Mouse (Mus musculus) hindbrain, embryonic 13.5 days (tissue): ENCODE data around the gene Cacna1c. TPM values are rescaled to one million over a fixed set of nuclear protein-coding genes. Genes with fewer than 3 reads are reported as not detected.

Experiments used
- ATAC-seq: fragments of 200-750 bp; cut with Nextera tagmentation; 2 replicates; pipeline ENCODE4 v1.8.0; 2017; ENCODE audit warnings: moderate TSS enrichment; ENCODE audit not compliant: low FRiP score
- H3K27ac ChIP-seq: fragments of 300-500 bp; sonication (generic); 2 replicates; pipeline ENCODE4 v1.5.1; 2015; ENCODE audit warnings: inconsistent platforms, mild to moderate bottlenecking, moderate library complexity
- H3K27me3 ChIP-seq: fragments of 300-500 bp; sonication (generic); 2 replicates; pipeline ENCODE4 v1.6.1; 2015; ENCODE audit warnings: mild to moderate bottlenecking, inconsistent platforms
- H3K36me3 ChIP-seq: fragments of 300-500 bp; sonication (generic); 2 replicates; pipeline ENCODE4 v1.6.1; 2015; ENCODE audit warnings: mild to moderate bottlenecking, inconsistent platforms
- H3K4me1 ChIP-seq: fragments of 300-500 bp; sonication (generic); replicated peaks from 2 replicates; pipeline ENCODE4 v1.6.1; 2015; ENCODE audit warnings: inconsistent platforms
- H3K4me2 ChIP-seq: fragments of 300-500 bp; sonication (generic); 2 replicates; pipeline ENCODE4 v1.6.1; 2015; ENCODE audit warnings: inconsistent platforms, mild to moderate bottlenecking, moderate library complexity
- H3K4me3 ChIP-seq: fragments of 300-500 bp; sonication (generic); 2 replicates; pipeline ENCODE4 v1.5.1; 2015; ENCODE audit warnings: mild to moderate bottlenecking, inconsistent platforms
- H3K9ac ChIP-seq: fragments of 300-500 bp; sonication (generic); 2 replicates; pipeline ENCODE4 v1.6.1; 2015; ENCODE audit warnings: mild to moderate bottlenecking, inconsistent platforms
- H3K9me3 ChIP-seq: fragments of 300-500 bp; sonication (generic); 2 replicates; pipeline ENCODE4 v1.6.1; 2016; ENCODE audit warnings: inconsistent platforms
- WGBS: fragments of 180-500 bp; shearing (Covaris S2); methylation state at CpG from one replicate; pipeline ENCODE4 v1.1.7; 2015; 5-methylcytosine and 5-hydroxymethylcytosine counted together
- polyA plus RNA-seq: library from polyadenylated mRNA; unstranded; fragments of >200 nt; fragmentation: Nextera tagmentation; extraction: Ambion mirVana; gene quantifications from 2 replicates; pipeline ENCODE4 v1.2.1, GENCODE M21; 2015

Cacna1c gene
- polyA plus RNA-seq, 1 experiment from 2014 or later = 6.9 TPM

- no peaks in the 10 kb centered on the region for H3K36me3 ChIP-seq
- H3K27me3 ChIP-seq = no peaks in the 10 kb centered on the region
- 95% methylated on average over 12 of the region's 12 CpGs for WGBS
- peaks cover 19% of the 10 kb centered on the region; the same call in 1 of the 2 replicates for H3K4me1 ChIP-seq
- no peak for ATAC-seq
- no peaks in the 10 kb centered on the region for H3K9me3 ChIP-seq
- no peak overlapping the region for H3K27ac ChIP-seq
- H3K9ac ChIP-seq = no peak overlapping the region
- H3K4me2 ChIP-seq = no peak overlapping the region
- no peak overlapping the region for H3K4me3 ChIP-seq
These were observed 114.6 kb downstream of the Cacna1c start for GRCm38 (mm10) chr6:119081650-119082049.

- no peaks in the 10 kb centered on the region for H3K27me3 ChIP-seq
- H3K36me3 ChIP-seq = no peaks in the 10 kb centered on the region
- H3K27ac ChIP-seq = 0 out of 2 replicates have a peak overlapping the region, but pooled peaks have one; percentile 8
- no peak overlapping the region for H3K4me3 ChIP-seq
- H3K4me1 ChIP-seq = peaks cover 21% of the 10 kb centered on the region
- no peak overlapping the region for H3K9ac ChIP-seq
- H3K4me2 ChIP-seq = no peak overlapping the region
- ATAC-seq = no peak
- no peaks in the 10 kb centered on the region for H3K9me3 ChIP-seq
- WGBS = 81% methylated on average over 8 of the region's 8 CpGs
These were observed 116.6 kb downstream of the Cacna1c start for GRCm38 (mm10) chr6:119079626-119080025.

- Histone ChIP-seq H3K9me3 (no peaks in the 10 kb centered on the region), H3K27me3 (no peaks in the 10 kb centered on the region), H3K4me2 (no peak overlapping the region), H3K36me3 (no peaks in the 10 kb centered on the region), H3K9ac (no peak overlapping the region), H3K4me3 (no peak overlapping the region), H3K27ac (no peak overlapping the region; the same call in 1 of the 2 replicates), H3K4me1 (peaks cover 28% of the 10 kb centered on the region)
- 79% methylated on average over 9 of the region's 9 CpGs for WGBS
- ATAC-seq = no peak
These were observed 117.3 kb downstream of the Cacna1c start for GRCm38 (mm10) chr6:119078912-119079311.

DNA sequence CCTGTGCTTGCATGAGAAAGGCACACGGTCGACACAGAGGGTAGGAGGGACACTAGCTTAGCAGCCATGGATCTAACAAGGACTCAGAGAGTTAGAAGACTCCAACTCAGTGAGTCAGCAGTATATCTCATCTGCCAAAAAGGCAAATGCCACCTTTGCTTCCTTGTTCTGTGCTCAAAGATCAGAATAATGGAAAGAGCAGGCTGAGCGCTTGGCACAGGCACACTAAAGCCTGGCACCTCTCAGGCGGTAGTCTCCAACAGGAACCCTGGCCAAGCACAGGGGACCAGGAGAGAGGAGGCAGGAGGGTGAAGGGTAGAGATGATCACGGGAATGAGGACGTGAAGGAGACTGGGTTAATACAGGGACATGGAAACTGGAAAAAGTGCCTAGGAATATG lies 119.0 kb downstream of the Cacna1c start:
- H3K9me3 ChIP-seq = no peaks in the 10 kb centered on the region
- no peaks in the 10 kb centered on the region for H3K27me3 ChIP-seq
- WGBS = 95% methylated on average over 6 of the region's 6 CpGs
- no peak overlapping the region for H3K4me3 ChIP-seq
- no peak overlapping the region for H3K4me2 ChIP-seq
- H3K9ac ChIP-seq = no peak overlapping the region
- H3K36me3 ChIP-seq = no peaks in the 10 kb centered on the region
- no peak for ATAC-seq
- H3K27ac ChIP-seq = no peak overlapping the region
- H3K4me1 ChIP-seq = peaks cover 21% of the 10 kb centered on the region

GRCm38 (mm10) chr6:119073419-119074071 lies 122.7 kb downstream of the Cacna1c start:
- 90% methylated on average over 14 of the region's 14 CpGs for WGBS
- ATAC-seq = no peak

GRCm38 (mm10) chr6:119072772-119073171 lies 123.4 kb downstream of the Cacna1c start:
- Histone ChIP-seq H3K27me3 (no peaks in the 10 kb centered on the region), H3K9me3 (no peaks in the 10 kb centered on the region), H3K4me2 (no peak overlapping the region), H3K4me1 (peaks cover 21% of the 10 kb centered on the region), H3K27ac (no peak overlapping the region), H3K4me3 (no peak overlapping the region), H3K36me3 (no peaks in the 10 kb centered on the region), H3K9ac (no peak overlapping the region)
- 65% methylated on average over 7 of the region's 7 CpGs for WGBS
- no peak for ATAC-seq

More at GRCm38 (mm10) chr6:119073419-119074071, 122.7 kb downstream of the Cacna1c start:
- Histone ChIP-seq H3K36me3 (no peaks in the 10 kb centered on the region), H3K4me2 (no peak overlapping the region), H3K27ac (no peak overlapping the region), H3K4me3 (no peak overlapping the region), H3K27me3 (no peaks in the 10 kb centered on the region), H3K4me1 (peaks cover 21% of the 10 kb centered on the region), H3K9ac (no peak overlapping the region), H3K9me3 (no peaks in the 10 kb centered on the region)

GRCm38 (mm10) chr6:119070771-119071170 lies 125.4 kb downstream of the Cacna1c start:
- Histone ChIP-seq H3K9ac (no peak overlapping the region), H3K4me2 (no peak overlapping the region), H3K36me3 (no peaks in the 10 kb centered on the region), H3K27me3 (no peaks in the 10 kb centered on the region), H3K4me1 (peaks cover 21% of the 10 kb centered on the region), H3K4me3 (no peak overlapping the region), H3K9me3 (no peaks in the 10 kb centered on the region), H3K27ac (no peak overlapping the region)
- ATAC-seq = no peak
- WGBS = 70% methylated on average over 4 of the region's 4 CpGs

DNA sequence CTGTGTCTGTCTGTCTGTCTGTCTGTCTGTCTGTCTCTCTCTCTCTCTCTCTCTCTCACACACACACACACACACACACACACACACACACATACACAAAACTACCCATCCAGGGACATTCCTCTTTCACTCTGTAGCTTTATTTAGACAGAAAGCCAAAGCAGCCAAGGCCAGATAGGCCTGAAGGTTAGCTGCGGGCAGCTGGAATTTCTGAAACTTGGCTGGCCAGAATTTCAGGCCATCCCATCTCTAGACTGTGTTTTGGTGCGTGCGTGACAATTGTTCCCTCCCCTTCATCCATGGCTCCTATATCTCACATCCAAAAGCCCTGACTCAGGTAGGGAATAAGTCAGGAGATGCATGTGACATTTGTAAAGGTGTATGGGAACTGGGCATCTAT lies 125.9 kb downstream of the Cacna1c start:
- ATAC-seq = no peak
- no peak overlapping the region for H3K9ac ChIP-seq
- H3K27ac ChIP-seq = no peak overlapping the region
- H3K4me2 ChIP-seq = no peak overlapping the region
- H3K4me3 ChIP-seq = no peak overlapping the region
- WGBS = 91% methylated on average over 3 of the region's 3 CpGs
- H3K4me1 ChIP-seq = peaks cover 25% of the 10 kb centered on the region
- no peaks in the 10 kb centered on the region for H3K36me3 ChIP-seq
- no peaks in the 10 kb centered on the region for H3K9me3 ChIP-seq
- H3K27me3 ChIP-seq = no peaks in the 10 kb centered on the region

GRCm38 (mm10) chr6:119069145-119069544 lies 127.1 kb downstream of the Cacna1c start:
- ATAC-seq = no peak
- H3K4me2 ChIP-seq = no peak overlapping the region

GRCm38 (mm10) chr6:119068650-119069049 lies 127.6 kb downstream of the Cacna1c start:
- H3K36me3 ChIP-seq = no peaks in the 10 kb centered on the region
- ATAC-seq = no peak
- 83% methylated on average over 4 of the region's 4 CpGs for WGBS
- no peak overlapping the region for H3K9ac ChIP-seq
- H3K4me3 ChIP-seq = no peak overlapping the region
- H3K4me2 ChIP-seq = no peak overlapping the region
- H3K4me1 ChIP-seq = peaks cover 20% of the 10 kb centered on the region
- no peaks in the 10 kb centered on the region for H3K27me3 ChIP-seq
- H3K9me3 ChIP-seq = no peaks in the 10 kb centered on the region
- H3K27ac ChIP-seq = no peak overlapping the region

More at GRCm38 (mm10) chr6:119069145-119069544, 127.1 kb downstream of the Cacna1c start:
- no peak overlapping the region for H3K27ac ChIP-seq
- H3K27me3 ChIP-seq = no peaks in the 10 kb centered on the region
- peaks cover 23% of the 10 kb centered on the region for H3K4me1 ChIP-seq
- H3K9me3 ChIP-seq = no peaks in the 10 kb centered on the region
- H3K36me3 ChIP-seq = no peaks in the 10 kb centered on the region
- WGBS = 95% methylated on average over 5 of the region's 5 CpGs
- H3K4me3 ChIP-seq = no peak overlapping the region
- no peak overlapping the region for H3K9ac ChIP-seq

DNA sequence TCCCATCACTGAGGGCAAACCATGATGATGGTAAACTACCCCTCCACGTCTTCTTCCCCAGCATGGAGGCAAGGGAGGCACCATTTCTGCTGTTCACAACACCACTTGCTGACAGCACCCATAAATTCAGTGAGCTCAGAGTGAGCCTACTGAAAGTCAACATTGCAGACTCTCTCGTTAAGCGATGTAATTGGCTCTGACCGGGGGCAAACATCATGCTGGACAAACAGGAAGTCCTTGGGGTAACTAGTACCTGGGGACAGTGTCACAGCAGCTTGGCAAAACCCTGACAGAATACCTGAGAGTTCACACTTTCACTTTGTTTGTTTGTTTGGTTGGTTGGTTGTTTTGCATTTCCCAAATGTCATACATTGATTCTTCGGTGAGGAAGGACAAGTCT lies 131.3 kb downstream of the Cacna1c start:
- Histone ChIP-seq H3K36me3 (no peaks in the 10 kb centered on the region), H3K4me3 (no peak overlapping the region), H3K4me2 (no peak overlapping the region), H3K27me3 (no peaks in the 10 kb centered on the region), H3K4me1 (peaks cover 19% of the 10 kb centered on the region; the same call in 1 of the 2 replicates), H3K9ac (no peak overlapping the region), H3K9me3 (no peaks in the 10 kb centered on the region), H3K27ac (no peak overlapping the region)
- WGBS = 92% methylated on average over 5 of the region's 5 CpGs
- ATAC-seq = no peak

- Histone ChIP-seq H3K4me1 (peaks cover 19% of the 10 kb centered on the region; the same call in 1 of the 2 replicates), H3K4me2 (no peak overlapping the region), H3K9me3 (no peaks in the 10 kb centered on the region), H3K27ac (no peak overlapping the region), H3K36me3 (no peaks in the 10 kb centered on the region), H3K4me3 (no peak overlapping the region), H3K9ac (no peak overlapping the region), H3K27me3 (no peaks in the 10 kb centered on the region)
- 92% methylated on average over 9 of the region's 9 CpGs for WGBS
- ATAC-seq = no peak
These were observed 131.8 kb downstream of the Cacna1c start for GRCm38 (mm10) chr6:119064430-119064829.

DNA sequence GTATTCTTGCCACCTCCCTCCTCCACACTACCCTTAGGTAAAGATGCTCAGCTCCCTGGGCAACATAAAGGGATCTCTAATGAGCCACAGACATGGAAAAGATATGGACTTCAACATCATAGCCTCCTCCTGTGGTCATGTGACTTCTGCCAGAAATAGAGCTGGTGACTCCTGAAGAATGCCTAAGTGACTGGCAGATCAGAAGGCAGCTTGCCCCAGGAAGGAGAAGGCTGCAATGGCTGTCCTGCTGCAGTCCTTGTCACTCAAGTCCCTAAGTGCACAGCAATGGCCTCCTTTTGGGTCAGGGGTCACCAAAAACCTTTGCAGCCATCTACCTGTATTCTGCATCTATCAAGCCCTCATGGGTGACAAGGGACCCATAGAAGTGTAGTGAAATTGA lies 133.5 kb downstream of the Cacna1c start:
- Histone ChIP-seq H3K9me3 (no peaks in the 10 kb centered on the region), H3K36me3 (no peaks in the 10 kb centered on the region), H3K9ac (no peak overlapping the region), H3K4me3 (no peak overlapping the region), H3K4me2 (no peak overlapping the region), H3K27ac (no peak overlapping the region), H3K4me1 (peaks cover 31% of the 10 kb centered on the region; the same call in 1 of the 2 replicates), H3K27me3 (no peaks in the 10 kb centered on the region)
- no peak for ATAC-seq
